Mouse (Mus musculus): ENCODE data around the gene Kif2a. TPM values are rescaled to one million over a fixed set of nuclear protein-coding genes. Genes with fewer than 3 reads are reported as not detected.

Kif2a gene
- 15.5 and 16.5 TPM in 2 replicates for polyA plus RNA-seq (2014; fragmentation: Nextera tagmentation; extraction: Ambion mirVana)

- under 1% methylated on average over 69 of the region's 87 CpGs for WGBS
- DNase-seq (ENCODE audit: low spot score) (peak; percentile 89), ATAC-seq (replicated peaks; ENCODE audit: low FRiP score, low TSS enrichment, low read depth) (peak; percentile 71)
- Histone ChIP-seq H3K36me3 (ENCODE audit: control insufficient read depth, insufficient read depth, low read length) (no peaks in the 10 kb centered on the region), H3K9me3 (ENCODE audit: control insufficient read depth, low read length) (no peaks in the 10 kb centered on the region; the same call in 1 of the 2 replicates), H3K4me2 (ENCODE audit: low read length) (peak within 1 kb of the TSS; percentile 84), H3K4me3 (ENCODE audit: low read depth, low read length) (peak within 1 kb of the TSS; percentile 87), H3K9ac (ENCODE audit: low read length) (peak within 1 kb of the TSS; percentile 85), H3K27ac (ENCODE audit: low read depth) (peak within 1 kb of the TSS; percentile 93), H3K27me3 (replicated peaks; ENCODE audit: control insufficient read depth, insufficient read depth, low read length) (no peaks in the 10 kb centered on the region), H3K4me1 (replicated peaks; ENCODE audit: control insufficient read depth, insufficient read depth, low read length) (peaks cover 18% of the 10 kb centered on the region)
These were observed at the start of gene Kif2a for GRCm38 (mm10) chr13:107021461-107022265. Kif2a (minus strand) TSS chr13:107022126.

GRCm38 (mm10) chr13:107069061-107069460 lies 47.1 kb upstream of the Kif2a start:
- DNase-seq (ENCODE audit: low spot score), result no peak
- Histone ChIP-seq H3K27me3 (replicated peaks; ENCODE audit: control insufficient read depth, insufficient read depth, low read length) (no peaks in the 10 kb centered on the region), H3K4me2 (ENCODE audit: low read length) (no peak overlapping the region), H3K27ac (ENCODE audit: low read depth) (no peak overlapping the region), H3K36me3 (ENCODE audit: control insufficient read depth, insufficient read depth, low read length) (no peaks in the 10 kb centered on the region), H3K9me3 (ENCODE audit: control insufficient read depth, low read length) (no peaks in the 10 kb centered on the region), H3K4me3 (ENCODE audit: low read depth, low read length) (no peak overlapping the region), H3K4me1 (replicated peaks; ENCODE audit: control insufficient read depth, insufficient read depth, low read length) (no peaks in the 10 kb centered on the region), H3K9ac (ENCODE audit: low read length) (no peak overlapping the region)
- ATAC-seq (replicated peaks; ENCODE audit: low FRiP score, low TSS enrichment, low read depth), result no peak
- 95% methylated on average over 1 of the region's 1 CpGs for whole genome bisulfite sequencing

GRCm38 (mm10) chr13:107065098-107065855 lies 43.4 kb upstream of the Kif2a start:
- no peak overlapping the region for H3K27ac ChIP-seq (ENCODE audit: low read depth)
- DNase-seq (ENCODE audit: low spot score) (peak; percentile 46), ATAC-seq (replicated peaks; ENCODE audit: low FRiP score, low TSS enrichment, low read depth) (no peak)
- WGBS, result 73% methylated on average over 10 of the region's 10 CpGs
- H3K9me3 ChIP-seq (ENCODE audit: control insufficient read depth, low read length), result no peaks in the 10 kb centered on the region
- no peak overlapping the region for H3K9ac ChIP-seq (ENCODE audit: low read length)
- no peaks in the 10 kb centered on the region for H3K4me1 ChIP-seq (replicated peaks; ENCODE audit: control insufficient read depth, insufficient read depth, low read length)
- no peak overlapping the region for H3K4me2 ChIP-seq (ENCODE audit: low read length)
- H3K27me3 ChIP-seq (replicated peaks; ENCODE audit: control insufficient read depth, insufficient read depth, low read length), result no peaks in the 10 kb centered on the region
- H3K4me3 ChIP-seq (ENCODE audit: low read depth, low read length), result no peak overlapping the region
- H3K36me3 ChIP-seq (ENCODE audit: control insufficient read depth, insufficient read depth, low read length), result no peaks in the 10 kb centered on the region

- Histone ChIP-seq H3K4me2 (ENCODE audit: low read length) (no peak overlapping the region), H3K9me3 (ENCODE audit: control insufficient read depth, low read length) (no peaks in the 10 kb centered on the region)
These were observed 42.3 kb upstream of the Kif2a start for GRCm38 (mm10) chr13:107064263-107064662.

GRCm38 (mm10) chr13:107063115-107063807 lies 41.3 kb upstream of the Kif2a start:
- Histone ChIP-seq H3K9ac (ENCODE audit: low read length) (no peak overlapping the region), H3K4me1 (replicated peaks; ENCODE audit: control insufficient read depth, insufficient read depth, low read length) (no peaks in the 10 kb centered on the region), H3K9me3 (ENCODE audit: control insufficient read depth, low read length) (no peaks in the 10 kb centered on the region), H3K4me2 (ENCODE audit: low read length) (no peak overlapping the region), H3K4me3 (ENCODE audit: low read depth, low read length) (no peak overlapping the region), H3K27ac (ENCODE audit: low read depth) (no peak overlapping the region), H3K27me3 (replicated peaks; ENCODE audit: control insufficient read depth, insufficient read depth, low read length) (no peaks in the 10 kb centered on the region), H3K36me3 (ENCODE audit: control insufficient read depth, insufficient read depth, low read length) (no peaks in the 10 kb centered on the region)
- peak; percentile 70; the same call in 1 of the 2 replicates for ATAC-seq (replicated peaks; ENCODE audit: low FRiP score, low TSS enrichment, low read depth)
- DNase-seq (ENCODE audit: low spot score), result peak; percentile 51
- WGBS, result 42% methylated on average over 7 of the region's 7 CpGs

More at GRCm38 (mm10) chr13:107064263-107064662, 42.3 kb upstream of the Kif2a start:
- no peak overlapping the region for H3K9ac ChIP-seq (ENCODE audit: low read length)
- DNase-seq (ENCODE audit: low spot score), result peak; percentile 25
- WGBS, result 77% methylated on average over 2 of the region's 2 CpGs
- H3K36me3 ChIP-seq (ENCODE audit: control insufficient read depth, insufficient read depth, low read length), result no peaks in the 10 kb centered on the region
- no peaks in the 10 kb centered on the region for H3K4me1 ChIP-seq (replicated peaks; ENCODE audit: control insufficient read depth, insufficient read depth, low read length)
- no peak overlapping the region for H3K4me3 ChIP-seq (ENCODE audit: low read depth, low read length)
- H3K27me3 ChIP-seq (replicated peaks; ENCODE audit: control insufficient read depth, insufficient read depth, low read length), result no peaks in the 10 kb centered on the region
- no peak overlapping the region for H3K27ac ChIP-seq (ENCODE audit: low read depth)
- ATAC-seq (replicated peaks; ENCODE audit: low FRiP score, low TSS enrichment, low read depth), result no peak

- Histone ChIP-seq H3K36me3 (ENCODE audit: control insufficient read depth, insufficient read depth, low read length) (no peaks in the 10 kb centered on the region), H3K4me1 (replicated peaks; ENCODE audit: control insufficient read depth, insufficient read depth, low read length) (no peaks in the 10 kb centered on the region), H3K27me3 (replicated peaks; ENCODE audit: control insufficient read depth, insufficient read depth, low read length) (no peaks in the 10 kb centered on the region), H3K9me3 (ENCODE audit: control insufficient read depth, low read length) (no peaks in the 10 kb centered on the region), H3K27ac (ENCODE audit: low read depth) (no peak overlapping the region), H3K4me2 (ENCODE audit: low read length) (no peak overlapping the region), H3K4me3 (ENCODE audit: low read depth, low read length) (no peak overlapping the region), H3K9ac (ENCODE audit: low read length) (no peak overlapping the region)
- no peak for DNase-seq (ENCODE audit: low spot score)
- no peak for ATAC-seq (replicated peaks; ENCODE audit: low FRiP score, low TSS enrichment, low read depth)
- 82% methylated on average over 7 of the region's 7 CpGs for WGBS
These were observed 38.2 kb upstream of the Kif2a start for GRCm38 (mm10) chr13:107060098-107060497.

GRCm38 (mm10) chr13:107059460-107059859 lies 37.5 kb upstream of the Kif2a start:
- Histone ChIP-seq H3K27ac (ENCODE audit: low read depth) (no peak overlapping the region), H3K27me3 (replicated peaks; ENCODE audit: control insufficient read depth, insufficient read depth, low read length) (no peaks in the 10 kb centered on the region), H3K4me2 (ENCODE audit: low read length) (no peak overlapping the region), H3K4me3 (ENCODE audit: low read depth, low read length) (no peak overlapping the region), H3K9me3 (ENCODE audit: control insufficient read depth, low read length) (no peaks in the 10 kb centered on the region), H3K9ac (ENCODE audit: low read length) (no peak overlapping the region), H3K36me3 (ENCODE audit: control insufficient read depth, insufficient read depth, low read length) (no peaks in the 10 kb centered on the region), H3K4me1 (replicated peaks; ENCODE audit: control insufficient read depth, insufficient read depth, low read length) (no peaks in the 10 kb centered on the region; the same call in 1 of the 2 replicates)
- DNase-seq (ENCODE audit: low spot score) (no peak), ATAC-seq (replicated peaks; ENCODE audit: low FRiP score, low TSS enrichment, low read depth) (no peak)
- WGBS, result 74% methylated on average over 3 of the region's 3 CpGs

- no peak overlapping the region for H3K27ac ChIP-seq (ENCODE audit: low read depth)
- H3K9me3 ChIP-seq (ENCODE audit: control insufficient read depth, low read length), result no peaks in the 10 kb centered on the region
- no peaks in the 10 kb centered on the region; the same call in 1 of the 2 replicates for H3K4me1 ChIP-seq (replicated peaks; ENCODE audit: control insufficient read depth, insufficient read depth, low read length)
- 37% methylated on average over 4 of the region's 4 CpGs for WGBS
- H3K36me3 ChIP-seq (ENCODE audit: control insufficient read depth, insufficient read depth, low read length), result no peaks in the 10 kb centered on the region
- no peak overlapping the region for H3K4me3 ChIP-seq (ENCODE audit: low read depth, low read length)
- H3K27me3 ChIP-seq (replicated peaks; ENCODE audit: control insufficient read depth, insufficient read depth, low read length), result no peaks in the 10 kb centered on the region
- ATAC-seq (replicated peaks; ENCODE audit: low FRiP score, low TSS enrichment, low read depth) (no peak), DNase-seq (ENCODE audit: low spot score) (peak; percentile 51)
- H3K9ac ChIP-seq (ENCODE audit: low read length), result no peak overlapping the region
- H3K4me2 ChIP-seq (ENCODE audit: low read length), result no peak overlapping the region
These were observed 34.4 kb upstream of the Kif2a start for GRCm38 (mm10) chr13:107056318-107056717.

Data from intestine, embryonic 14.5 days (tissue).